ENCODE assay signal across 16 mouse cellular contexts in the genomic region with DNA sequence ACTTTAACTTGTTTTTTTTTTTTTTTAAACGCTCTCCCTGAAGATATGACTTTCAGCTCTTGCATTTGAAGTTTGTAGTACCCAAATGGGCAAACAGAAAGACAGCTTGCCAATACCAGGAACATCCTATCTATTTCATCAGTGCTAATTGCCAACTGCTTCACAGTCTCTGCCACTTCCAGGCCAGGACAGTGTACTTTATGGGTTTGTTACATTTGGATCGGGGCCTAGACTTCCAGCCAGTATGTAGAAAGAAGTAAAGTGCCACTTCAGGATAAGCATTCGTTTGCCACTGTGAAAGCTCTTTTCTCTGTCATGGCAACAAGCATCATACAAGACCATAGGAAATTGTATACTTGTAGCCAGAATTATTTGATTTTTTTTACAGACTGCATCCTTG.
"Had no signal": no experiment of that assay in that cellular context is flagged by ENCODE, and none has a peak within 500 bp of the region (broad histone marks: within the 10 kb centered on the region; RNA-seq: fewer than 3 reads in every experiment).

No protein-coding gene starts in this region.

- H3K4me1 ChIP-seq: limb, embryonic 10.5 days; liver, embryonic 13.5 days; midbrain, embryonic 12.5 days; neural tube, embryonic 12.5 days had no signal

- H3K27ac ChIP-seq: left cerebral cortex, adult 2 months; limb, embryonic 10.5 days; liver, embryonic 13.5 days; midbrain, embryonic 12.5 days; neural tube, embryonic 12.5 days had no signal

- DNase-seq: kidney, adult 2 months; kidney, postnatal 25 days; liver, embryonic 13.5 days; liver, postnatal 0 days; retina, postnatal 1 day; right cerebral cortex, postnatal 4 days; spleen, adult 18-20 months; thymus, adult 18-20 months; thymus, postnatal 14 days had no signal

- H3K9ac ChIP-seq: liver, embryonic 13.5 days; liver, postnatal 0 days; midbrain, embryonic 12.5 days; neural tube, embryonic 12.5 days had no signal

- H3K27me3 ChIP-seq: liver, embryonic 13.5 days; midbrain, embryonic 12.5 days; neural tube, embryonic 12.5 days had no signal

- H3K9me3 ChIP-seq: limb, embryonic 10.5 days; liver, embryonic 13.5 days; midbrain, embryonic 12.5 days; neural tube, embryonic 12.5 days had no signal

- H3K36me3 ChIP-seq: limb, embryonic 10.5 days; liver, embryonic 13.5 days; midbrain, embryonic 12.5 days; neural tube, embryonic 12.5 days had no signal

- H3K4me3 ChIP-seq: left cerebral cortex, adult 2 months; limb, embryonic 10.5 days; liver, embryonic 13.5 days; midbrain, embryonic 12.5 days; myocyte; neural tube, embryonic 12.5 days had no signal

- ATAC-seq: intestine, embryonic 16.5 days; liver, postnatal 0 days; midbrain, embryonic 16.5 days had no signal

- H3K4me2 ChIP-seq: liver, embryonic 13.5 days; midbrain, embryonic 12.5 days; neural tube, embryonic 12.5 days had no signal
